Mouse (Mus musculus): ENCODE results near the gene Lats1.
"Not testable (repeated sequence)": the region's sequence is repeated elsewhere in the genome, so short reads cannot be mapped to it uniquely, and the experiment has no call there.

The Lats1 gene

GRCm38 (mm10) chr10:7727011-7727410 lies 46.0 kb downstream of the Lats1 start:
- no peak for DNase-seq

GRCm38 (mm10) chr10:7731582-7731981 lies 50.6 kb downstream of the Lats1 start:
- no peak for DNase-seq

- DNase-seq: no peak
These were observed 56.1 kb downstream of the Lats1 start for GRCm38 (mm10) chr10:7737122-7737521.

GRCm38 (mm10) chr10:7737914-7738313 lies 56.9 kb downstream of the Lats1 start:
- DNase-seq: no peak

DNA sequence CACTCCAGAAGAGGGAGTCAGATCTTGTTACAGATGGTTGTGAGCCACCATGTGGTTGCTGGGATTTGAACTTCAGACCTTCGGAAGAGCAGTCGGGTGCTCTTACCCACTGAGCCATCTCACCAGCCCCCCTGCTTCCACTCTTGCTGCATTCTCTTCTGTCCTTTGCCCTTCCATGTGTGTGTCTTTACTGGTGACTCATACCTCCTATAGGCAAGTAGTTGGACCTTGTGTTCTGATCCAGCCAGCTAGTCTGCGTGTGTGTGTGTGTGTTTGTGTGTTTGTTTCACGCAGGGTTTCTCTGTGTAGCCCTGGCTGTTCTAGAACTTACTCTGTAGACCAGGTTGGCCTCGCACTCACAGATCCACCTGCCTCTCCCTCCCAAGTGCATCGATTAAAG lies 64.5 kb downstream of the Lats1 start:
- DNase-seq: not testable (repeated sequence)

DNA sequence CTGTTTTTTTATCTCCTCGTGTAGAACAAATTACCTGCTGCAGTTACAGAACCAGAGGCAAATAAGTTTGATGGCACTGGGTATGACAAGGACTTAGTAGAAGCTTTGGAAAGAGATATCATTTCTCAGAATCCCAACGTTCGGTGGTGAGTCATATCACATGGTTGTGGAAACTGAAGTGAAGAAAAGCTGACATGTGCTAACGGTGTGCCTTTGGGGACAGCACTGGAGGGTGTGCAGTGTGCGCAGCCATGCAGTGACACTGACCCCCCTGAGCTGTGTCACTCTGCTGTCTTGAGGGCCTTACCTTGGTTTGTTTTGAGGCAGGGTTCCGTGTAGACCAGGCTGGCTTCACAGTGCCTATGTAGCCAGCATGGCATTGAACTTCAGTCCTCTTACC lies 67.7 kb downstream of the Lats1 start:
- DNase-seq: no peak

- no peak for DNase-seq
These were observed 76.5 kb downstream of the Lats1 start for GRCm38 (mm10) chr10:7757544-7757943.

Measured in kidney, adult 8-10 months (tissue).